Mouse (Mus musculus): ENCODE results near the gene Abcg4.
"Not testable (repeated sequence)": the region's sequence is repeated elsewhere in the genome, so short reads cannot be mapped to it uniquely, and the experiment has no call there.

Abcg4 gene

DNA sequence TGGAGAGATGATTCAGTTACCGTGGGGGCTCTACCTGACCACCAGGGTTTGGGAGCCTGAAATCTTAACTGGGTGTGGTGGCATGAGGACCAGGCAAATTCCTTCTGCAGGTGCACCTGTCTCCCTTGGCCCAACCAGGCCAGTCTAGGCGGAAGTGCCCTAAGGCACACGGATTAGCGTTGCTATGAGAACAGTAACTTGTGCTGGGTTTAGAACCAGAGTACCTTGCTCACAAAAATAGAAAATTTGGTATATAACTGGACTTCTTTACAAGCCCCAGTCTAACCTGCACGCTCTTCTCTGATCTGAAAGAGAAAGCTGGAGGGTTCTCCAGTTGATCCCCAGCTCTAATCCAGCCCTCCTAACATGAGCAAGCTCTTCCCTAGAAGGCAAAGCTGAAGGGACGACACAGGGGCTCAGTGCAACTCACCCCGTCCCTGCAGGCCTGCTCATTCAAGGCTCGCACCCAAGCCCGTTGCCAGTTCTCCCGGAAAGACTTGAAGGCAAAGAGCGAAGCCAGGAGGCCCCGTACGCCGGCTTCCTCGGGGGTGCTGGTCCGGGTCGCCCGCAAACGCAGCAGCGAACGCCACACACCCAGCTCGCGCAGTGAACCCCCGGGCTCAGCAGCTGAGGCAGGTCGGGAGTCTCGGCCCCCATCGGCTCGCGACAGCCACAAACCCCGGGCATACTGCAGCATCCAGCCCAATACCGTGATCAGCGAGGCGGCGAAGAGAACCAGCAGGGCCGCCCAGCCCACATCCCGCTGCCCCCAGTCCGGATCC, 30.9 kb upstream of the Abcg4 start:
- peak; percentile 55 for DNase-seq

GRCm38 (mm10) chr9:44318826-44319095, 30.3 kb upstream of the Abcg4 start:
- no peak for DNase-seq

- DNase-seq = no peak
Observed at GRCm38 (mm10) chr9:44318076-44318825, 29.8 kb upstream of the Abcg4 start.

GRCm38 (mm10) chr9:44317452-44317851, 29.0 kb upstream of the Abcg4 start:
- DNase-seq = no peak

DNA sequence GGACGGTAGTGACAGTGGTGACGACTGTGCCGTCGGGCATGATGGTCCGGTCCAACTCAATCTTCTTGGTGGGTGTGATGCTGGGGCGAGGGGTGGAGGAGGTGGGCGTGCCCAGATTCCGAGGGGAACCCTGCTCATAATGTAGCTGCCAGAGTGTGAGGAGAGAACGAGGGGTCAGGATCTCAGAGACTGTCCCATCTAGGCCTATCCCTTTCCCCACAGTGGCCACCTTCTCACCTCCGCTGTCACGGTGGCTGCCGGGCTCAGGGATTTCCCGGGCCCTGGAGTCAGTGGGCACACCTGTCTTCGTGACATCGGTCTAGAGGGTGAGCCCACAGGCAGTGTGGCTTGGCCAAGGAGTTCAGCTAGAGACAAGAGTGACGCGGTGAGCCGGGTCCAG, 26.5 kb upstream of the Abcg4 start:
- DNase-seq = no peak

DNA sequence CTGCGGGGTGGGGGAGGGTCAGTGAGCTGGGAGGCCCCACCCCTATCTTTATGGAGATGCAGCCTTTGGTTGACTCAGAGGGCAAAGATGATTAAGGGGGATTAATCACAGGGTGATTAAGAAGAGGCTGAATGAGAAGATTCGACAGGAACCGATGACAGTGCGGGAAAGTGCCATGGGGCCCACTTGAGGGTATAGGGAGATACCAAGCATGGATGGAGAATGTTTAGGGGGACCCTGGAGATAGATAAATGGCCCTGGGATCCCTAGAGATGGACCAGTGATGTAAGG, 25.8 kb upstream of the Abcg4 start:
- no peak for DNase-seq

- peak; percentile 65 for DNase-seq
Observed at GRCm38 (mm10) chr9:44313476-44314256, 25.3 kb upstream of the Abcg4 start.

- DNase-seq = no peak
Observed at GRCm38 (mm10) chr9:44311136-44312134, 23.0 kb upstream of the Abcg4 start.

DNA sequence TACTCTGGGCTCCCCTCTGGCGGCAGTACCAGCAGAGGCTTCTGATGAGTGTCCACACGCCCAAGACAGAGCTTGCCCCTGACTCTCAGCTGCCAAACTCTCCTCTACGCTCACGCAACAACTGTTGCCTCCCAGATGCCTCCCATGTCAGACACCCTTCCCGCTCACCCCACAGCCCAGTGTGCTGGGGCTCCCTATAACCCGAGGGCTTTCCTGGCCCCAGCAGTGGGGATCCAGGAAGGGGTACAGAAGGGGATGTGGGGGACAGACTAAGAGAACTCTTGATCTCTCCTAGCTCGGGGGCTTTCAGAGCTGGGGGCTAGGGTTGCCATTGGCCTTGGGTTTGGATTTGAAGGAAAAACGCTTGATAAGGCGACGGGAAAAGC, 22.3 kb upstream of the Abcg4 start:
- DNase-seq = no peak

GRCm38 (mm10) chr9:44309756-44310155, 21.3 kb upstream of the Abcg4 start:
- no peak for DNase-seq

GRCm38 (mm10) chr9:44307248-44307647, 18.8 kb upstream of the Abcg4 start:
- no peak for DNase-seq

GRCm38 (mm10) chr9:44306532-44306931, 18.1 kb upstream of the Abcg4 start:
- DNase-seq = no peak

DNA sequence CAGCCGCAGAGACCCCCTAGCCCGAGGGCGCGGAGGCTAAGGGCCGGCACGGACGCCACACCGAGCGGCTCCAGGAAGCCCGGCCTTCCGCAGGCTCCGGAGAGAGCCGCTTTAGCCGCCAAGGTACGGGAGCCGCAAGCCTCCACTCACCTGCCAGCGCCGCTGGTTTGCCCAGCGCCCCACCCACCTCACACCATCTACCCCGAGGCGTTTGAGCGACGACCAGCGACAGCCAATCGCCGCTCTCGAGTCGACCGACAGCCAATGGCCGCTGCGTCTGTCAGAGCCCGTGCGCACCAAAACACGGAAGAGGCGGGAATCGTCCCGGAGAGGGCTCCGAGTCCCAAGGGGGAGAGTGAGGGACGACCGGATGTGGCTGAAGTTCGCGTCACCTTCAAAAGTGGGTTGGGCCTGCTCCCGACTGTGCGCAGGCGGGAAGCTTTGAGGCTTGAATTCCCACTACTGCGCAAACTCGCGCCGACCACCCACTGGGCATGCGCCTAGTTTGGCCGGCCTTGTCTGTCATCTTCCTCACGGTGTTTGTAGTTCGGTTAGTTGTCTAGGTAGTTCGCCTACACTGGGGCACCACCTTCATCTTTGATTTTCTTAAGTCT, 17.2 kb upstream of the Abcg4 start, which contains the start of gene Hinfp:
Hinfp (minus strand) TSS at position 206 of the 614 bp plus-strand sequence.
- peak; percentile 99 for DNase-seq

DNA sequence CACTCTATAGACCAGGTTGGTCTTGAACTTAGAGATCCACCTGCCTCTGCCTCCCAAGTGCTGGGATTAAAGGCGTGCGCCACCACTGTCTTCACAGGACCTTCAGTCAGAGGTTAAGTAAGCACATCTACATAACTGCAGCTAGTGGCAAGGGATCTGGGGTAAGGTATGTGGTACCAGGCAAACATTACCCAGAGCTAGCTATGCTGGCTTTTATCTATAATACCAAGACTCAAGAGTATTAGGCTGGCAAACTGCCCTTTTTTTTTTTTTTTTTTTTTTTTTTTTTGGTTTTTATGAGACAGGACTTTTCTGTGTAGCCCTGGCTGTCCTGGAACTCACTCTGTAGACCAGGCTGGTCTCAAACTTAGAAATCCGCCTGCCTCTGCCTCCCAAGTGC, 11.6 kb upstream of the Abcg4 start:
- not testable (repeated sequence) for DNase-seq

- DNase-seq = no peak
Observed at GRCm38 (mm10) chr9:44292490-44292889, 4.1 kb upstream of the Abcg4 start.

DNA sequence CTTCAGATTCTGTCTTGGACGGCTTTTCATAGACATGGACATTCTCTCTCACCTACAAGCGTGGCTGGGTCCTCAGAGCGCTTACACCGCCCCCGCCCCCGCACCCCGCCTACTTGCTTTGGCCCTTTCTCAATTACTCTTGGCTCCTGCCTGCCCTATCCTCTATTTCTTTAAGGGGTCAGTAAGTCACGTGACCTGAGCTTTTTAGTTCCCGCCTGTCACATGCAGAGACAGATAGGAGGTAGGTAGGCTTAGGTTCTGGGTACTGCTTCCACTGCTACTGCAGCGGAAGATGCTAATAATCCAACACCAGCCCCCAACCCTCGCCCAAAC, 510 bp upstream of the Abcg4 start:
- no peak for DNase-seq

DNA sequence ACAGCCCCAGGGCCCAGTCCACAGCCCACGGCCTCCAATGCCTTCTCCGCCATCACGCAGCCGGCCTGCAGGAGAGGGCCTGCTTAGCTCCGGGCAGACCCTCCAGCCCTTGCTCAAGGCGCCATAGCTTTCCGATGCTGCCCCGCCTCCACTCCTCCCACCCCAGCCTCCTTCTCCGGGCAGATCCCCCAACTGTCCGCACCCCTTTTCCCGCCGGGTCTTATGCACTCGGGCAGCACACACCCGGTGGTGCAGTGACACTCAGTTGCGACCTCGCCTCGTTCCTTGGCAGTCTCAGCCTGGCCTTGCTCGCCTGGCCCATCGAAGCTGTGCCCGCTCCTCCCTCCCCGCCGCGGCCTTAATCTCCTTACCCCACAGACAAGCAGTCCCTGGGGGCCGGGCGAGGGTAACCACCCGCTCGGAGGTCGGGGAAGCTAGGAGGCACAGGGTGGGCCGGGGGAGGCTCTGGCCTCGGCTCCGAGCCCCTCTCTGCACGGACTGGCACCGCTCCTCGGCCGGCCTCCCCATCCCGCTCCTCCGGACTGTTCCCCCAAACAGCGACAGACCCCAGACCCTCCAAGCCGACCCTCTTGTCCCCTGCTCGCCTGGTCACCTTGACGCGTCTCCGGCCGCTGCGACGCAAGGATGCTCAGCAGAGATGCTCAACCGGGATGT, 877 bp downstream of the Abcg4 start:
- peak; percentile 61 for DNase-seq

DNA sequence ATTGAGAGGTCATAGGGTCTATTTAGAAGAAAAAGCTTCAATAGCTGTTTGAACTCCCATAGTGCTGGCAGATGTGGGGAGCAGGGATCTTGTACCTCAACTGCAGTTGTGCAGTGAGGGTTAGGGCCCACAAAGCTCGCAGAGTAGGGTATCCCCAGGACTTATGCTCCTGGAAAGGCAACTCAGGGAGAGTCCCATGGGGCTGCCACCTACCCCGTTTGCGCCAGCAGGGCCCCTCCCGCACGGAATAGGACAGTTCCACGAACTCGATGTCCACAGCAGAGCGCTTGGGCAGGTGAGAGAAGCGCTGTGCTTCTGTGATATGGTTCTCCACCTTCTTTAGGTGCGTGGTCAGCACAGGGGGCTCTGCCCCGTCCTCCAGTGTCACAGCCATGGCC, 1.4 kb downstream of the Abcg4 start:
- no peak for DNase-seq

GRCm38 (mm10) chr9:44286256-44286850, 2.1 kb downstream of the Abcg4 start:
- no peak for DNase-seq

DNA sequence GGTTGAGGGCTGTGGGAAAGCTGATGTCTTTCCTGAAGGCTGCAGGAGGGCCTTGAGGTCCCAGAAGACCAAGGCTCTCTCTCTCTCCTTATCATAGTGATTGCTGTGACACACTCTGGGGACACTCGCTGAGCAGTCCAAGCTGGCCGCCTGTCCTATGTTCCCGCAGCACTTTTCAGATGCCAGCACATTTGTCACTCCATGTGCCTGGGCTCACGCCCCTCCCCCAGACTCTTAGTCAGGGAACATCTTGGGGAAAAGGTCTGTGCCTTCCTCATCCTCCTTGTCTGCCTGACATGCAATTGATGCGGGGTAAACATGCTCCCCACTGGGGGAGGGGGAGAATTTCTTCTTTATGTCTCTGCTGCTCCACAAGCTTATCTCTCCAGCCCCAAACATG, 5.2 kb downstream of the Abcg4 start:
- no peak for DNase-seq

GRCm38 (mm10) chr9:44269973-44270372, 18.4 kb downstream of the Abcg4 start:
- no peak for DNase-seq
